In the genomic region with DNA sequence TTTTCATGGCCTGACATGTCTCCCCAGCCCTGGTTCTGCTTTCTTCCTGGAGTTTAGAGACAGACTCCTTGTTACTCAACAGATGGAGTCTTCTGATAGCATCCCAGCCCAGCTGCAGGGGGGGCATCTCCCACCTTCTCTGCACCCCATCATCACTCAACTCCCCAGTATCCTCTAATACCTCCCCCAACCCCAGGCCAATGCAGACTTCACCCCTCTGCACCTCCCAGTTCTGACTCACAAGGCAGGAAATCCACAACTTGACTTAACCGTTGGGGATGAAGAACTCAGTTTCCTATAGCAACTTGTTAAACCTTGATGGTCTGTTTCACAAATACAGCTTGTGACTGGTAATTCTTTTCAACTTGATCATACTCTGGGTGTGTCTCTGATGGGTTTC, we compare ENCODE assay signal across 26 mouse cellular contexts.
DNase-seq lines count a peak whose midpoint lies in the region; ATAC-seq and TF ChIP-seq lines count a peak whose summit lies in the region.
"Had no signal": no experiment of that assay in that cellular context is flagged by ENCODE, and none has a peak within 500 bp of the region (broad histone marks: within the 10 kb centered on the region; RNA-seq: fewer than 3 reads in every experiment).

No protein-coding gene starts in this region.

- no peak overlapping the region for H3K4me2 ChIP-seq in stomach, postnatal 0 days (replicated peaks; ENCODE audit: low read depth)
- no peak overlapping the region for H3K4me2 ChIP-seq in forebrain, embryonic 15.5 days (replicated peaks)
- H3K4me2 ChIP-seq: embryonic facial prominence, embryonic 12.5 days; embryonic facial prominence, embryonic 15.5 days; forebrain, embryonic 12.5 days; heart, embryonic 11.5 days; hindbrain, embryonic 13.5 days had no signal

- no peak overlapping the region for H3K9ac ChIP-seq in MEL (ENCODE audit: control insufficient read depth, low read depth, low read length, poor library complexity, severe bottlenecking)
- H3K9ac ChIP-seq in stomach, postnatal 0 days (ENCODE audit: low read length): no peak overlapping the region
- H3K9ac ChIP-seq in forebrain, embryonic 15.5 days (replicated peaks): no peak overlapping the region
- H3K9ac ChIP-seq: embryonic facial prominence, embryonic 12.5 days; embryonic facial prominence, embryonic 15.5 days; forebrain, embryonic 12.5 days; hindbrain, embryonic 13.5 days had no signal

- TF ChIP-seq EP300 in MEL (IDR thresholded peaks at IDR 0.05; ENCODE audit: low read depth in 1 of 2, low read length in 2 of 2): no peak
- no peak for TF ChIP-seq EP300 in stomach, postnatal 0 days (optimal IDR thresholded peaks at IDR 0.05)

- H3K27ac ChIP-seq in MEL (ENCODE audit: control insufficient read depth, low read depth, low read length): no peak overlapping the region
- no peak overlapping the region for H3K27ac ChIP-seq in stomach, postnatal 0 days (replicated peaks)
- no peak overlapping the region for H3K27ac ChIP-seq in forebrain, embryonic 15.5 days (replicated peaks)
- H3K27ac ChIP-seq: embryonic facial prominence, embryonic 12.5 days; embryonic facial prominence, embryonic 15.5 days; forebrain, embryonic 12.5 days; hindbrain, embryonic 10.5 days; hindbrain, embryonic 13.5 days had no signal

- H3K27me3 ChIP-seq in MEL (ENCODE audit: control insufficient read depth in 1 of 2, insufficient read depth in 2 of 2, low read length in 2 of 2): no peaks in the 10 kb centered on the region; a peak in 1 of 4 replicates
- H3K27me3 ChIP-seq in stomach, postnatal 0 days (ENCODE audit: control insufficient read depth, insufficient read depth, low read length): no peaks in the 10 kb centered on the region
- H3K27me3 ChIP-seq in forebrain, embryonic 15.5 days: no peaks in the 10 kb centered on the region
- H3K27me3 ChIP-seq: embryonic facial prominence, embryonic 12.5 days; embryonic facial prominence, embryonic 15.5 days; forebrain, embryonic 12.5 days; hindbrain, embryonic 13.5 days had no signal

- no peaks in the 10 kb centered on the region for H3K79me2 ChIP-seq in MEL (ENCODE audit: control insufficient read depth, insufficient read depth, low read length, poor library complexity)

- peaks cover 0 to 4% of the 10 kb centered on the region in 2 experiments; a peak in 2 of 4 replicates for H3K36me3 ChIP-seq in MEL (ENCODE audit: control insufficient read depth in 1 of 2, insufficient read depth in 2 of 2, low read length in 2 of 2)
- H3K36me3 ChIP-seq in stomach, postnatal 0 days (ENCODE audit: control insufficient read depth, insufficient read depth, low read length): no peaks in the 10 kb centered on the region
- H3K36me3 ChIP-seq in forebrain, embryonic 15.5 days: no peaks in the 10 kb centered on the region
- H3K36me3 ChIP-seq: embryonic facial prominence, embryonic 12.5 days; embryonic facial prominence, embryonic 15.5 days; forebrain, embryonic 12.5 days; hindbrain, embryonic 10.5 days; hindbrain, embryonic 13.5 days had no signal

- peak; percentile 53 to 67; a peak in 3 of 4 replicates for ATAC-seq in hematopoietic stem cell, adult 5-6 weeks (replicated peaks in 1 of 2; ENCODE audit: insufficient read depth in 1 of 2, low FRiP score in 2 of 2, low TSS enrichment in 1 of 2, low read depth in 1 of 2, poor library complexity in 2 of 2, severe bottlenecking in 2 of 2)
- ATAC-seq in stomach, postnatal 0 days (ENCODE audit: low FRiP score, low TSS enrichment): 0 out of 2 replicates have a peak, but pooled peaks have one; percentile 15
- ATAC-seq in forebrain, embryonic 15.5 days (replicated peaks): no peak
- ATAC-seq: CD4-positive, CD25-positive, alpha-beta regulatory T cell, adult 4 months; forebrain, embryonic 16.5 days; hindbrain, embryonic 16.5 days; intestine, embryonic 16.5 days; Patski had no signal

- H3K4me1 ChIP-seq in MEL (ENCODE audit: control insufficient read depth in 1 of 2, insufficient read depth in 2 of 2, low read length in 2 of 2): no peaks in the 10 kb centered on the region; a peak in 1 of 4 replicates
- H3K4me1 ChIP-seq in stomach, postnatal 0 days (replicated peaks; ENCODE audit: control insufficient read depth, insufficient read depth): no peaks in the 10 kb centered on the region
- H3K4me1 ChIP-seq in forebrain, embryonic 15.5 days: no peaks in the 10 kb centered on the region
- H3K4me1 ChIP-seq: embryonic facial prominence, embryonic 12.5 days; hindbrain, embryonic 13.5 days had no signal

- WGBS in stomach, postnatal 0 days: 51% methylated on average over 1 of the region's 1 CpGs
- 83% methylated on average over 1 of the region's 1 CpGs for WGBS in forebrain, embryonic 15.5 days

- DNase-seq in thymus, postnatal 0 days (ENCODE audit: low spot score): peak; percentile 48
- DNase-seq in thymus, postnatal 10 days (ENCODE audit: low spot score in 2 of 2): no peak
- peak; percentile 32 for DNase-seq in MEL (ENCODE audit: low read depth, low spot score)
- DNase-seq in stomach, postnatal 0 days (ENCODE audit: low spot score): no peak
- DNase-seq in Muller cell, postnatal 12 days (ENCODE audit: inconsistent ontology term): no peak
- DNase-seq: adrenal gland, postnatal 14 days; cerebellum, adult 11-12 months; cerebellum, adult 8-10 months; cerebellum, postnatal 10 days; cerebellum, postnatal 36 days; gastrocnemius, postnatal 10 days; gastrocnemius, postnatal 36 days; heart, adult 11 months had no signal

- no peak for TF ChIP-seq POLR2A in MEL (IDR thresholded peaks at IDR 0.05; ENCODE audit: control insufficient read depth in 1 of 2, insufficient read depth in 1 of 2, low read depth in 1 of 2, low read length in 2 of 2, poor library complexity in 1 of 2)

- no peak for TF ChIP-seq RAD21 in MEL (IDR thresholded peaks at IDR 0.05; ENCODE audit: low read depth, low read length)

- H3K4me3 ChIP-seq in MEL (ENCODE audit: control insufficient read depth in 1 of 2, insufficient read depth in 1 of 2, low read depth in 2 of 2, low read length in 2 of 2): no peak overlapping the region
- H3K4me3 ChIP-seq in stomach, postnatal 0 days (ENCODE audit: low read depth, low read length): no peak overlapping the region
- H3K4me3 ChIP-seq in forebrain, embryonic 15.5 days: no peak overlapping the region
- H3K4me3 ChIP-seq: embryonic facial prominence, embryonic 12.5 days; embryonic facial prominence, embryonic 15.5 days; forebrain, embryonic 12.5 days; hindbrain, embryonic 10.5 days; hindbrain, embryonic 13.5 days had no signal

- no peaks in the 10 kb centered on the region for H3K9me3 ChIP-seq in MEL (replicated peaks; ENCODE audit: insufficient read depth, low read length)
- H3K9me3 ChIP-seq in stomach, postnatal 0 days (ENCODE audit: control insufficient read depth, low read length): no peaks in the 10 kb centered on the region
- no peaks in the 10 kb centered on the region for H3K9me3 ChIP-seq in forebrain, embryonic 15.5 days
- H3K9me3 ChIP-seq: embryonic facial prominence, embryonic 12.5 days; embryonic facial prominence, embryonic 15.5 days; forebrain, embryonic 12.5 days; hindbrain, embryonic 10.5 days; hindbrain, embryonic 13.5 days had no signal

- TF ChIP-seq CTCF in MEL (IDR thresholded peaks at IDR 0.05 in 2 of 3, conservative IDR thresholded peaks at IDR 0.05 in 1 of 3; ENCODE audit: control insufficient read depth in 1 of 3, insufficient read depth in 1 of 3, low read depth in 2 of 3, low read length in 3 of 3, poor library complexity in 1 of 3, severe bottlenecking in 1 of 3): no peak
- no peak for TF ChIP-seq CTCF in stomach, postnatal 0 days (IDR thresholded peaks at IDR 0.05; ENCODE audit: low read depth)

TF ChIP-seq in MEL, 35 proteins besides CTCF, POLR2A, EP300 and RAD21:
- TF ChIP-seq ZNF384 (IDR thresholded peaks at IDR 0.05; ENCODE audit: low read depth, low read length): no peak
- no peak for TF ChIP-seq GABPA (IDR thresholded peaks at IDR 0.05; ENCODE audit: low read depth, low read length)
- TF ChIP-seq CHD1 (IDR thresholded peaks at IDR 0.05; ENCODE audit: low read depth, low read length): no peak
- no peak for TF ChIP-seq MYB (IDR thresholded peaks at IDR 0.05; ENCODE audit: low read depth, low read length)
- no peak for TF ChIP-seq KAT2A (conservative IDR thresholded peaks at IDR 0.05; ENCODE audit: low read depth, low read length)
- TF ChIP-seq TCF12 (IDR thresholded peaks at IDR 0.05; ENCODE audit: low read depth, low read length): no peak
- TF ChIP-seq MAFK (IDR thresholded peaks at IDR 0.05; ENCODE audit: borderline replicate concordance, low read depth, low read length): no peak
- TF ChIP-seq NELFE (IDR thresholded peaks at IDR 0.05; ENCODE audit: low read depth, low read length): no peak
- TF ChIP-seq MXI1 (IDR thresholded peaks at IDR 0.05; ENCODE audit: low read depth, low read length): no peak
- no peak for TF ChIP-seq TAL1 (IDR thresholded peaks at IDR 0.05; ENCODE audit: low read length)
- TF ChIP-seq POLR2AphosphoS2 (IDR thresholded peaks at IDR 0.05; ENCODE audit: low read length): no peak

Comparison
In these comparisons a context has a peak if more than half of its experiments do, and no peak if none do; other contexts are left out.
1. DNase-seq: peak in thymus, postnatal 0 days (single experiment) and MEL (single experiment); none in thymus, postnatal 10 days (0 of 2), stomach, postnatal 0 days (single experiment) and Muller cell, postnatal 12 days (single experiment).